ENCODE assay signal across 19 mouse cellular contexts in the genomic region with DNA sequence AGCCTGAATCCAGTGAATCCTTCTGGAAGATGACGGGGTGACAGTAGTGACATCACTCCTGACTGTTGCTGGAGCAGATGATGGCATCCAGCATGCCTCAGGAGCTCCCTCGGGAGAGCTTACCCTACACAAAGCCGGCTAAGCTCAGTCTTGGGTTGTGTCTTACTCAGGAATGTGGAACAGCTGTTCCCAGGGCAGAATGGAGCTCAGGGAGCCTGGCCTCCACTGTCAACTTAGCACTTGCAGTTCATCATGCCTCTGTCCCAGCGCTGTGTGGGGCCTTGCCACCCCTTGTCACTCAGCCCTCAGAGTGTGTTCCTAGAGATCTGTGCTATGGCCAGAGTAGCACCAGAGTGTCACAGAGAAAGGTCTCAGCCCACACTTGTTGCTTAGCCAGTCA. TPM values are rescaled to one million over a fixed set of nuclear protein-coding genes. Genes with fewer than 3 reads are reported as not detected.
DNase-seq lines count a peak whose midpoint lies in the region; ATAC-seq and TF ChIP-seq lines count a peak whose summit lies in the region.
"Had no signal": no experiment of that assay in that cellular context is flagged by ENCODE, and none has a peak within 500 bp of the region (broad histone marks: within the 10 kb centered on the region; RNA-seq: fewer than 3 reads in every experiment).

No protein-coding gene starts in this region.

- no peak overlapping the region for H3K9ac ChIP-seq in embryonic facial prominence, embryonic 11.5 days (replicated peaks; ENCODE audit: low read length)
- H3K9ac ChIP-seq: embryonic facial prominence, embryonic 13.5 days; liver, embryonic 12.5 days; midbrain, embryonic 15.5 days had no signal

- no peak overlapping the region for H3K27ac ChIP-seq in kidney, adult 2 months (ENCODE audit: insufficient read depth, low read depth, low read length)
- no peak overlapping the region for H3K27ac ChIP-seq in embryonic facial prominence, embryonic 11.5 days (replicated peaks; ENCODE audit: low read depth, low read length)
- H3K27ac ChIP-seq: embryonic facial prominence, embryonic 13.5 days; liver, embryonic 12.5 days; midbrain, embryonic 15.5 days had no signal

- peak; percentile 10; the same call in 1 of the 2 replicates for ATAC-seq in G1E (ENCODE audit: extremely low read depth, insufficient number of reproducible peaks, low FRiP score, poor library complexity, severe bottlenecking)
- ATAC-seq in embryonic facial prominence, embryonic 11.5 days (replicated peaks; ENCODE audit: insufficient number of reproducible peaks, low FRiP score, low TSS enrichment, low read depth): no peak
- ATAC-seq: midbrain, embryonic 15.5 days had no signal

- WGBS in kidney, adult 2 months: 47% methylated on average over 4 of the region's 4 CpGs
- 41% methylated on average over 4 of the region's 4 CpGs for WGBS in embryonic facial prominence, embryonic 11.5 days

- no peak for TF ChIP-seq POLR2A in kidney, adult 2 months (IDR thresholded peaks at IDR 0.05; ENCODE audit: low read depth, low read length)

- H3K4me1 ChIP-seq in kidney, adult 2 months (ENCODE audit: control insufficient read depth, insufficient read depth, low read length): no peaks in the 10 kb centered on the region
- peaks cover 95% of the 10 kb centered on the region for H3K4me1 ChIP-seq in G1E (ENCODE audit: insufficient read depth, low read depth, low read length)
- H3K4me1 ChIP-seq in embryonic facial prominence, embryonic 11.5 days (ENCODE audit: control insufficient read depth, insufficient read depth, low read length): no peaks in the 10 kb centered on the region
- H3K4me1 ChIP-seq: midbrain, embryonic 15.5 days had no signal

- no peak for TF ChIP-seq CTCF in kidney, adult 2 months (conservative IDR thresholded peaks at IDR 0.05; ENCODE audit: insufficient read depth, insufficient read length, low read depth, low read length)
- TF ChIP-seq CTCF in G1E (IDR thresholded peaks at IDR 0.05; ENCODE audit: low read depth, low read length): no peak

- intact Hi-C loops in left cerebral cortex, postnatal 25 days (cut with DNase I): no loop called here

- no peak overlapping the region for H3K4me3 ChIP-seq in kidney, adult 2 months (ENCODE audit: insufficient read depth, low read depth, low read length)
- peak overlapping the region; percentile 54; the same call in 1 of the 2 replicates for H3K4me3 ChIP-seq in G1E (ENCODE audit: low read depth, low read length)
- H3K4me3 ChIP-seq in embryonic facial prominence, embryonic 11.5 days (ENCODE audit: low read depth, low read length): no peak overlapping the region
- H3K4me3 ChIP-seq: embryonic facial prominence, embryonic 13.5 days; liver, embryonic 12.5 days; midbrain, embryonic 15.5 days had no signal

- no peaks in the 10 kb centered on the region for H3K36me3 ChIP-seq in kidney, adult 2 months (ENCODE audit: control insufficient read depth, insufficient read depth, low read length)
- no peaks in the 10 kb centered on the region for H3K36me3 ChIP-seq in G1E (replicated peaks)
- no peaks in the 10 kb centered on the region for H3K36me3 ChIP-seq in embryonic facial prominence, embryonic 11.5 days (replicated peaks; ENCODE audit: control insufficient read depth, insufficient read depth, low read depth, low read length)
- H3K36me3 ChIP-seq: embryonic facial prominence, embryonic 13.5 days; liver, embryonic 12.5 days; midbrain, embryonic 15.5 days had no signal

- H3K4me2 ChIP-seq in embryonic facial prominence, embryonic 11.5 days (ENCODE audit: low read depth, low read length): no peak overlapping the region
- H3K4me2 ChIP-seq: embryonic facial prominence, embryonic 13.5 days; liver, embryonic 12.5 days; midbrain, embryonic 15.5 days had no signal

- no peaks in the 10 kb centered on the region for H3K9me3 ChIP-seq in G1E (replicated peaks)
- H3K9me3 ChIP-seq in embryonic facial prominence, embryonic 11.5 days (replicated peaks; ENCODE audit: control insufficient read depth, low read length): no peaks in the 10 kb centered on the region
- H3K9me3 ChIP-seq: embryonic facial prominence, embryonic 13.5 days; liver, embryonic 12.5 days; midbrain, embryonic 15.5 days had no signal

- H3K27me3 ChIP-seq in kidney, adult 2 months (replicated peaks; ENCODE audit: control insufficient read depth, insufficient read depth, low read length): no peaks in the 10 kb centered on the region
- H3K27me3 ChIP-seq in G1E (ENCODE audit: insufficient read depth, low read length): no peaks in the 10 kb centered on the region
- no peaks in the 10 kb centered on the region for H3K27me3 ChIP-seq in embryonic facial prominence, embryonic 11.5 days (ENCODE audit: control insufficient read depth, insufficient read depth, low read length)
- H3K27me3 ChIP-seq: embryonic facial prominence, embryonic 13.5 days; midbrain, embryonic 15.5 days had no signal

- peak; percentile 46 for DNase-seq in kidney, postnatal 10 days
- DNase-seq in kidney, adult 2 months: no peak
- DNase-seq in G1E (ENCODE audit: low spot score): no peak
- DNase-seq in embryonic facial prominence, embryonic 11.5 days (ENCODE audit: low spot score): peak; percentile 30
- peak; percentile 6 for DNase-seq in lung, postnatal 36 days
- DNase-seq in left cerebral cortex, postnatal 25 days (ENCODE audit: low spot score in 2 of 2): no peak
- DNase-seq in thymus, postnatal 4 days: no peak
- DNase-seq: cerebellum, adult 11-12 months; heart, postnatal 14 days; right cerebral cortex, postnatal 25 days had no signal

RNA-seq across cellular contexts. Expression of gene Fgf3, which starts 26.4 kb away (rescaled TPM):
- polyA plus RNA-seq in kidney, adult 2 months (2012; rRNA removed): not detected in 2 replicates
- total RNA-seq in G1E (2014; fragmentation: Nextera tagmentation) (0.68 and 2.5 TPM in 2 replicates), G1E (2017) (6.2 and 10.3 TPM in 2 replicates)
- 14.1 and 14.8 TPM in 2 replicates for polyA plus RNA-seq in G1E (2012)
- 0.61 and 1.0 TPM in 2 replicates for polyA plus RNA-seq in embryonic facial prominence, embryonic 11.5 days (2014; fragmentation: Nextera tagmentation; extraction: Ambion mirVana)
- 1 to 10 TPM in 1 of 2 experiments, under 1 TPM in 1; 0.89 to 1.1 TPM for total RNA-seq in left cerebral cortex, postnatal 25 days (2021)
- total RNA-seq: CH12.LX; heart, postnatal 14 days; layer of hippocampus, postnatal 10 days had no signal
- polyA plus RNA-seq: gonadal fat pad, adult 2 months; intestine, embryonic 14.5 days had no signal

RNA-seq across cellular contexts. Expression of gene Fgf4, which starts 35.6 kb away (rescaled TPM):
- not detected in 2 replicates for polyA plus RNA-seq in kidney, adult 2 months (2012; rRNA removed)
- total RNA-seq in G1E (2014; fragmentation: Nextera tagmentation) (not detected in 2 replicates), G1E (2017) (not detected in 2 replicates)
- not detected in 2 replicates for polyA plus RNA-seq in G1E (2012)
- polyA plus RNA-seq in embryonic facial prominence, embryonic 11.5 days (2014; fragmentation: Nextera tagmentation; extraction: Ambion mirVana): 0.07 TPM in 1 of 2 replicates, not detected in the other
- not detected for total RNA-seq in left cerebral cortex, postnatal 25 days (2021)
- total RNA-seq: CH12.LX; heart, postnatal 14 days; layer of hippocampus, postnatal 10 days had no signal
- polyA plus RNA-seq: frontal cortex, adult 2 months; gonadal fat pad, adult 2 months; intestine, embryonic 14.5 days; liver, embryonic 12.5 days; midbrain, embryonic 15.5 days had no signal

RNA-seq across cellular contexts. Expression of gene Ano1, which starts 59.7 kb away (rescaled TPM):
- 10.0 and 14.7 TPM in 2 replicates for polyA plus RNA-seq in kidney, adult 2 months (2012; rRNA removed)
- total RNA-seq in G1E (2014; fragmentation: Nextera tagmentation) (7.1 and 11.3 TPM in 2 replicates), G1E (2017) (3.2 and 3.7 TPM in 2 replicates)
- polyA plus RNA-seq in G1E (2012): 1.2 and 1.8 TPM in 2 replicates
- polyA plus RNA-seq in embryonic facial prominence, embryonic 11.5 days (2014; fragmentation: Nextera tagmentation; extraction: Ambion mirVana): 10.0 and 10.8 TPM in 2 replicates
- total RNA-seq in left cerebral cortex, postnatal 25 days (2021): 1 to 10 TPM; 2.8 to 2.9 TPM
- total RNA-seq: CH12.LX; neutrophil, adult 5-6 weeks had no signal

Comparison
In these comparisons a context has a peak if more than half of its experiments do, and no peak if none do; other contexts are left out.
1. DNase-seq: peak in kidney, postnatal 10 days (single experiment), embryonic facial prominence, embryonic 11.5 days (single experiment) and lung, postnatal 36 days (single experiment); none in kidney, adult 2 months (single experiment), G1E (single experiment), left cerebral cortex, postnatal 25 days (0 of 2) and thymus, postnatal 4 days (single experiment).